Mouse (Mus musculus) left cerebral cortex, postnatal 10 days (tissue): ENCODE data around the gene Ints5. TPM values are rescaled to one million over a fixed set of nuclear protein-coding genes. Genes with fewer than 3 reads are reported as not detected.
"Not testable (repeated sequence)": the region's sequence is repeated elsewhere in the genome, so short reads cannot be mapped to it uniquely, and the experiment has no call there.

Experiments
- DNase-seq, 2 experiments: peaks; one replicate each; pipeline ENCODE4 v3.0.0; 2021 to 2022; ENCODE audit warnings: low spot score in 2 of 2, mixed read lengths in 1 of 2; ENCODE audit errors: extremely low spot score in 1 of 2
- intact Hi-C: fragments of 180-260 bp; cut with DNase I; formaldehyde crosslinking; loops from one replicate; pipeline ENCODE4 v1.15.1; 2025
- total RNA-seq, 2 experiments: library from RNA; stranded (reverse); gene quantifications; 2 replicates each; pipeline ENCODE4 v1.2.3; 2021

The Ints5 gene
- total RNA-seq: 10 to 100 TPM; 22.0 to 23.1 TPM

- DNase-seq: peak; percentile 82 to 90
- intact Hi-C loops: no loop called here
Observed at GRCm38 (mm10) chr19:8892829-8893766, at the start of gene Ints5. Gene Ints5 (plus strand): TSS chr19:8893005.

- peak; percentile 69 to 84 for DNase-seq
- intact Hi-C loops: loop anchor here (5.0 kb wide), 1 partner anchor 53 kb away; the partner anchor contains the start of gene Ganab
Observed at GRCm38 (mm10) chr19:8844371-8845129, 48.3 kb upstream of the Ints5 start.

DNA sequence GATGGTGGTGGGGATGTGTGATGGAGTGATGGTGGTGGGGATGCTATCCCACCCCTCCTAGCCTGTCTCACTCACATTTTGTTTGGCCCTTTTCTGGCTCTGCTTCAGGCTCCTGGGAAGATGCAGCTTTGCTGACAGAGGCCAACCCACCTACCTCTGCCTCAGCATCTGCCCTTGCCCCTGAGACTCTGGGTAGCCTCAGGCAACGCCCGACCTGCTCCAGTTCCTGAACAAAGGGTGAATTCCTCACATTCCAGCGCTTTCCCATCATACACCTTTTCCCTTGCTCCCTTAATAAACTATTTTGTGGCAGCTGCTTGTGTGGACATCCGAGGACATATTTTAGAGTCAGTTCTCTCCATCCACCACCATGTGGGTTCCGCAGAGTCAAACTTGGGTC, 44.4 kb upstream of the Ints5 start:
- intact Hi-C loops: no loop called here
- no peak for DNase-seq

GRCm38 (mm10) chr19:8850402-8850901, 42.4 kb upstream of the Ints5 start, which contains the start of gene Lrrn4cl:
Gene Lrrn4cl (plus strand): TSS chr19:8850768.
- intact Hi-C loops: loop anchor here (10.0 kb wide), 1 partner anchor 234 kb away; the partner anchor contains the start of gene Scgb1a1
- DNase-seq: peak in 1 of 2 experiments; percentile 65

DNA sequence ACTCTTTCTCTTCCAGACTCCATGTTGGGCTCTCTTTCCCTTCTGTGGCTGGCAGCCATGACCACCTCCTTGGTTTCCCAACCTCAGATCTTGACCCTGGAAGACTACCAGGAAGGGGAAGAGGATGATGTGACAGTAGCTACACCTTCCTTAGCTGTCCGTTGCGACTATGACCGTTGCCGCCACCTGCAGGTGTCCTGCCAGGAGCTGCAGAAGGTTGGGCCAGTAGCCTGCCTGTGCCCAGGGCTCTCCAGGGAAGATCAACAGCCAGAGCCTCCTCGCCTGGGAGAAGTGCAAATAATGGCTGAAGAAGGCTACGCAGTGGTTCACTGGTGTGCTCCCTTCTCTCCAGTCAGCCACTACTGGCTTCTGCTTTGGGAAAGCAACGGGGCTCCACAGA, 41.2 kb upstream of the Ints5 start:
- intact Hi-C loops: loop anchor here (10.0 kb wide), 1 partner anchor 233 kb away; the partner anchor contains the start of gene Scgb1a1
- DNase-seq: no peak

DNA sequence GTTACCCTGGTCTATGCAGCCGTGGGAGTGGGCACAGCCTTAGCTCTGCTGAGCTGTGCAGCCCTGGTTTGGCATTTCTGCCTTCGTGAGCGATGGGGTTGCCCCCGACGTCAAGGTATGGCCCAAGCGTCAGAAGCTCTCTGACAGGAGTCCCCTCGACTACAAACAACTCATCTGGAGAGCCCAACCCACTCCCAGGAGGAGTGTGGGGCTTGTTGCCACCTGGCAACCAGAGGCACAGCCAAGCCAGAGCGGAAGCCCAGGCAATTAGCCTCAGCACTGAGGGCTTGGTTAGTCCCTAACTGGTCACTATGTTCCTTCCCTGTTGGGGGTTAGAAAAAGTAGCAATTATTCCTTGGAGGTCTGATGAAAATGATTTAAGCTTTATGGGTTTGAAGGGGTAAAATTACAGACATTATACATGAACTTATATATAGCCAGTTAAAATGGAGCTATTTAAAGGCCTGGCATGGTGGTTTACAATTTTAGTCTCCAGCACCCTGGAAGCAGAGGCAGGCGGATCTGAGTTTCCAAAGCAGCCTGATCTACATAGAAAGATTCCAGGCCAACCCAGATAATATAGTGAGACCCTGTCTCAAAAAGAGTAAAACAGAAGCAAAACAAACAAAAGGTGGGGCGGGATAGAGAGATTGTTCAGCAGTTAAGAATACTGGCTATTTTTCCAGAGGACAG, 40.4 kb upstream of the Ints5 start:
- DNase-seq: no peak
- intact Hi-C loops: loop anchor here (10.0 kb wide), 1 partner anchor 232 kb away; the partner anchor contains the start of gene Scgb1a1

DNA sequence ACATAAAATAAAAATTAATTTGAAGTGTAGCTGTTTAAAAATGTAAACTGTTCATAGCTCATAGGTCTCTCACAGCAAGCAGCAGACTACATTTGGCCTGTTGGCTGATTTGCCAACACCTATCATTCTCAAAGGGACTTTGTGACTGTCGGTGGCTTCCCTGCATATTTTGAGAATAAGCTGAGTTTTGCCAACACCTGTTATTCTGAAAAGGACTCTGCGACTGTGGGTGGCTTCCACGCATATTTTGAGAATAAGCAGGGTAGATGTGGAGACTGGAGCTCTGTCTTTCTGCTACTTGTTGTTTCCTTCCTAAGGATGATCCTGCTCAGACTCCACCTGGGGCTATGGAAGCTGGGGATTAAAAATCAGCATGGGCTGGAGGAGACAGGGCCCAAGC, 39.7 kb upstream of the Ints5 start:
- DNase-seq: no peak
- intact Hi-C loops: loop anchor here (10.0 kb wide), 1 partner anchor 232 kb away; the partner anchor contains the start of gene Scgb1a1

GRCm38 (mm10) chr19:8857689-8858088, 35.1 kb upstream of the Ints5 start:
- intact Hi-C loops: loop anchor here (10.0 kb wide), 1 partner anchor 227 kb away; the partner anchor contains the start of gene Scgb1a1
- DNase-seq: peak in 1 of 2 experiments; percentile 69

- intact Hi-C loops: loop anchor here (10.0 kb wide), 1 partner anchor 226 kb away; the partner anchor contains the start of gene Scgb1a1
- DNase-seq: no peak
Observed at GRCm38 (mm10) chr19:8859018-8859417, 33.8 kb upstream of the Ints5 start.

GRCm38 (mm10) chr19:8864265-8864664, 28.5 kb upstream of the Ints5 start:
- DNase-seq: no peak
- intact Hi-C loops: no loop called here

GRCm38 (mm10) chr19:8870381-8870780, 22.4 kb upstream of the Ints5 start:
- intact Hi-C loops: not testable (repeated sequence)

DNA sequence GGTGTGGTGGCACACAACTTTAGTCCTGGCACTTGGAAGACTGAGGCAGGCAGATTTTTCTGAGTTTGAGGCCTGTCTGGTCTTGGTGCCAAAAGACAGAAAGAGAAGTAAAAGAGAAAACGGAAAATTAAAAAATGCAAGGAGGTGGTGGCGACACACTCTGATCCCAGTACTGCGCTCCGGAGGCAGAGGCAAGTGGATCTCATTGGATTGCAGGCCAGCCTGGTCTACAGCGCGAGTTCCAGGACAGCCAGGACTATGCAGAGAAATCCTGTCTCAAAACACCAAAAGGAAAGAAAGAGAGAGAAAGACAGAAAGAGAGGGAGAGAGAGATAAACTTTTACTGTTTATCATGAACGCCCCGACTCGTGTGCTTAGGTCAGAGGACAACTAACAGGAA, 22.0 kb upstream of the Ints5 start:
- intact Hi-C loops: no loop called here

More at GRCm38 (mm10) chr19:8870381-8870780, 22.4 kb upstream of the Ints5 start:
- not testable (repeated sequence) for DNase-seq

DNA sequence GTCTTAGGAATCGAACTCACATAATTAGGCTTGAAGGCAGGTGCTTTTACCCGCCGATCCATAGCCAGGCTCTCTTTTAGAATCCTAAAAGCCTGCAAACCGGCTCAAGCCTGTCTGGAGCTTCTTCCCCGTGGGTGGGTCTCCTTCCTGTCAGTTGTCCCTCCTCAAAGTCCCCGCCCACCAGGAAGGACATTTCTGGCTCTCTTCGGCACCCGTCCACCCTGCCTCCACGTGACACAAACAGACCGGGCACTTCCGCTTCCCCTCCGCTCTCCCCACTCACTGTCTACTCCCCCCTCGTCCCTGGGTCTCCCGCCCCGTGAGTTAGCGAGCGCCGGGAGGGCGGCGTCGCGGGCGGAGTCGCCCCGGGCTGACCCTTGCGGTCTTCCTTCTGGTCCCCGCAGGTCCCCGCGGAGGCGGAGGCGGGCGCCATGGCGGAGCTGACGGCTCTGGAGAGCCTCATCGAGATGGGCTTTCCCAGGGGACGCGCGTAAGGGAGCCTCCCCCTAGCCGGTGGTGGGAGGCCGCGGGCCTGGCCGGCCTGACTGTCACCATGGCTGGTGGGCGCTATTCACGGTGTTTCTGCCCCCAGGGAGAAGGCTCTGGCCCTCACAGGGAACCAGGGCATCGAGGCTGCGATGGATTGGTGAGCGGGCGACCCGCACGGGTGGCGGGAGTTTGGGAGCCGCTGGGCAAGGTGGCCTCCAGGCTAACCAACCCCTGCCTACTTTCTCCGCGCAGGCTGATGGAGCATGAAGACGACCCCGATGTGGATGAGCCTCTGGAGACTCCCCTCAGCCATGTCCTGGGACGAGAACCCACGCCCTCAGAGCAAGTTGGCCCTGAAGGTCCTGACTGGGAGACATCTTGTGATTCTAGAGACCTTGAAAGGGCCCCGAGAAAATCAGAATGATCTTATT, 21.3 kb upstream of the Ints5 start, which contains the start of gene Ubxn1:
TSS of gene Ubxn1 (plus strand) at position 230 of the 920 bp plus-strand sequence.
- intact Hi-C loops: no loop called here

More for the DNA sequence above, 22.0 kb upstream of the Ints5 start:
- DNase-seq: no peak

GRCm38 (mm10) chr19:8872266-8872840, 20.5 kb upstream of the Ints5 start:
- intact Hi-C loops: no loop called here

More for the DNA sequence above, 21.3 kb upstream of the Ints5 start, which contains the start of gene Ubxn1:
- DNase-seq: peak; percentile 96 to 98

DNA sequence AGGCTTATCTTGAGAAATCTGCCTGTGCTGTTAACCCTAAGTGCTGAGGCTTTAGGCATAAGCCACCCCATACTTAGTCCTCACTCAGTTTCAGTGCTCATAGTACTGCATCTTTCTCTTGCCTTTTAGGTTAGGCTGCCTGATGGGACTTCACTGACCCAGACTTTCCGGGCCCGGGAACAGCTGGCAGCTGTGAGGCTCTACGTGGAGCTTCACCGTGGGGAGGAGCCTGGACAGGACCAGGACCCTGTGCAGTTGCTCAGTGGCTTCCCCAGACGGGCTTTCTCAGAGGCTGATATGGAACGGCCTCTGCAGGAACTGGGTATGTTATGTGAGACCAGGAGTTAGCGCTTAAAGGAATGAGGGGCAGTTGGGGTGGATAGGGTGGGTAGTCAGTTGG, 17.8 kb upstream of the Ints5 start:
- no peak for DNase-seq
- intact Hi-C loops: no loop called here

More at GRCm38 (mm10) chr19:8872266-8872840, 20.5 kb upstream of the Ints5 start:
- DNase-seq: no peak

DNA sequence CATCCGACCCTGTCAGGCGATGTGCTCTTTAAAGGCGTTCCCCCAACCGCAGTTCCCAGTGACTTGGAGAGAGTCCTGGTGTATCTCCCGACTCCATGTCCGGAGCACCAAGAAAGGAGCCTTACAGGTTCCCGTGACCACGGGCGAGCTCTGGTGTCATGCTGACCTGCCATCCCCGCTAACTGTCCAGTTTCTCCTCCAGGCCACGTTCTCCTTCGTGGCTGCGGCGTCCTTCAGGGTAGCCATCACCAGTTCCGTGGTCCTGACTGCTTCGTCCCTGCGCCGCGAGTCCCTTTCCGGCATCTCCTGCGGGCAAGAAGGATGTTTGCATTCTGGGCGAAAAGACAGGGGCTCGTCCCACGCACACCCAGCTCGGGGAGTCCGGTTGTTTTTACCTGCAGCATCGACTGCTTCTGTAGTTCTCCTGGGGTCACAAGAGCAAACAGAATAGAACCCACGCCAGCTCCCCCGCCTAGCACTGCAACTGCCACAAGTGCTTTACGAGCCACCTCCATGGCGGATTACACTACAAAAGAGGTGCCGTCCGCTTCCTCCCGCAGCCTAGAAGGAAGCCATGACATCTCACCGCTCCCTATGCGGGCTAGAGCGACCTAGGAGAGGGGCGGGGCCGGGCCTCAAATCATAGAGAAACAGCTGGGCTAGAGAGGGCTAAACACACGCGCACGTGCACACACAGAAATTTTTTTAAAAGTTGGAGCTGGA, 12.3 kb upstream of the Ints5 start, which contains the start of gene Uqcc3:
TSS of gene Uqcc3 (minus strand) at position 613 of the 723 bp plus-strand sequence.
- intact Hi-C loops: no loop called here
- peak; percentile 89 to 93 for DNase-seq
